Mouse (Mus musculus): Measurements from ENCODE around the gene Gja5. TPM values are rescaled to one million over a fixed set of nuclear protein-coding genes. Genes with fewer than 3 reads are reported as not detected.

Gene Gja5
- total RNA-seq, 1 experiment from 2014 or later, result not detected

GRCm38 (mm10) chr3:96982666-96983065, 78.2 kb downstream of the Gja5 start:
- ATAC-seq (replicated peaks in 1 of 2; ENCODE audit: insufficient read depth in 1 of 2, low FRiP score in 2 of 2, low TSS enrichment in 1 of 2, low read depth in 1 of 2, poor library complexity in 2 of 2, severe bottlenecking in 2 of 2), result no peak

GRCm38 (mm10) chr3:96992526-96992925, 88.0 kb downstream of the Gja5 start:
- ATAC-seq (replicated peaks in 1 of 2; ENCODE audit: insufficient read depth in 1 of 2, low FRiP score in 2 of 2, low TSS enrichment in 1 of 2, low read depth in 1 of 2, poor library complexity in 2 of 2, severe bottlenecking in 2 of 2), result no peak

- peak in 1 of 2 experiments; percentile 42; a peak in 1 of 4 replicates for ATAC-seq (replicated peaks in 1 of 2; ENCODE audit: insufficient read depth in 1 of 2, low FRiP score in 2 of 2, low TSS enrichment in 1 of 2, low read depth in 1 of 2, poor library complexity in 2 of 2, severe bottlenecking in 2 of 2)
Observed at GRCm38 (mm10) chr3:96997770-96998169, 93.3 kb downstream of the Gja5 start.

GRCm38 (mm10) chr3:97003111-97003510, 98.6 kb downstream of the Gja5 start:
- ATAC-seq (replicated peaks in 1 of 2; ENCODE audit: insufficient read depth in 1 of 2, low FRiP score in 2 of 2, low TSS enrichment in 1 of 2, low read depth in 1 of 2, poor library complexity in 2 of 2, severe bottlenecking in 2 of 2), result no peak

GRCm38 (mm10) chr3:97004509-97004908, 100.0 kb downstream of the Gja5 start:
- no peak; a peak in 2 of 4 replicates for ATAC-seq (replicated peaks in 1 of 2; ENCODE audit: insufficient read depth in 1 of 2, low FRiP score in 2 of 2, low TSS enrichment in 1 of 2, low read depth in 1 of 2, poor library complexity in 2 of 2, severe bottlenecking in 2 of 2)

- ATAC-seq (replicated peaks in 1 of 2; ENCODE audit: insufficient read depth in 1 of 2, low FRiP score in 2 of 2, low TSS enrichment in 1 of 2, low read depth in 1 of 2, poor library complexity in 2 of 2, severe bottlenecking in 2 of 2), result no peak
Observed at GRCm38 (mm10) chr3:97007010-97007448, 102.5 kb downstream of the Gja5 start.

- ATAC-seq (replicated peaks in 1 of 2; ENCODE audit: insufficient read depth in 1 of 2, low FRiP score in 2 of 2, low TSS enrichment in 1 of 2, low read depth in 1 of 2, poor library complexity in 2 of 2, severe bottlenecking in 2 of 2), result no peak
Observed at GRCm38 (mm10) chr3:97025226-97025625, 120.7 kb downstream of the Gja5 start.

- ATAC-seq (replicated peaks in 1 of 2; ENCODE audit: insufficient read depth in 1 of 2, low FRiP score in 2 of 2, low TSS enrichment in 1 of 2, low read depth in 1 of 2, poor library complexity in 2 of 2, severe bottlenecking in 2 of 2), result no peak
Observed at GRCm38 (mm10) chr3:97032053-97032496, 127.6 kb downstream of the Gja5 start.

- peak; percentile 78 to 86 for ATAC-seq (replicated peaks in 1 of 2; ENCODE audit: insufficient read depth in 1 of 2, low FRiP score in 2 of 2, low TSS enrichment in 1 of 2, low read depth in 1 of 2, poor library complexity in 2 of 2, severe bottlenecking in 2 of 2)
Observed at GRCm38 (mm10) chr3:97035558-97035957, 131.1 kb downstream of the Gja5 start.

GRCm38 (mm10) chr3:97037119-97037518, 132.6 kb downstream of the Gja5 start:
- ATAC-seq (replicated peaks in 1 of 2; ENCODE audit: insufficient read depth in 1 of 2, low FRiP score in 2 of 2, low TSS enrichment in 1 of 2, low read depth in 1 of 2, poor library complexity in 2 of 2, severe bottlenecking in 2 of 2), result no peak

GRCm38 (mm10) chr3:97039721-97040120, 135.2 kb downstream of the Gja5 start:
- ATAC-seq (replicated peaks in 1 of 2; ENCODE audit: insufficient read depth in 1 of 2, low FRiP score in 2 of 2, low TSS enrichment in 1 of 2, low read depth in 1 of 2, poor library complexity in 2 of 2, severe bottlenecking in 2 of 2), result no peak

- ATAC-seq (replicated peaks in 1 of 2; ENCODE audit: insufficient read depth in 1 of 2, low FRiP score in 2 of 2, low TSS enrichment in 1 of 2, low read depth in 1 of 2, poor library complexity in 2 of 2, severe bottlenecking in 2 of 2), result peak in 1 of 2 experiments; percentile 22; a peak in 1 of 4 replicates
Observed at GRCm38 (mm10) chr3:97044188-97044587, 139.7 kb downstream of the Gja5 start.

- ATAC-seq (replicated peaks in 1 of 2; ENCODE audit: insufficient read depth in 1 of 2, low FRiP score in 2 of 2, low TSS enrichment in 1 of 2, low read depth in 1 of 2, poor library complexity in 2 of 2, severe bottlenecking in 2 of 2), result no peak
Observed at GRCm38 (mm10) chr3:97047757-97048156, 143.3 kb downstream of the Gja5 start.

- ATAC-seq (replicated peaks in 1 of 2; ENCODE audit: insufficient read depth in 1 of 2, low FRiP score in 2 of 2, low TSS enrichment in 1 of 2, low read depth in 1 of 2, poor library complexity in 2 of 2, severe bottlenecking in 2 of 2), result no peak
Observed at GRCm38 (mm10) chr3:97048360-97048759, 143.9 kb downstream of the Gja5 start.

GRCm38 (mm10) chr3:97051264-97051744, 146.8 kb downstream of the Gja5 start:
- no peak for ATAC-seq (replicated peaks in 1 of 2; ENCODE audit: insufficient read depth in 1 of 2, low FRiP score in 2 of 2, low TSS enrichment in 1 of 2, low read depth in 1 of 2, poor library complexity in 2 of 2, severe bottlenecking in 2 of 2)

- ATAC-seq (replicated peaks in 1 of 2; ENCODE audit: insufficient read depth in 1 of 2, low FRiP score in 2 of 2, low TSS enrichment in 1 of 2, low read depth in 1 of 2, poor library complexity in 2 of 2, severe bottlenecking in 2 of 2), result no peak
Observed at GRCm38 (mm10) chr3:97052069-97052799, 147.7 kb downstream of the Gja5 start.

- no peak for ATAC-seq (replicated peaks in 1 of 2; ENCODE audit: insufficient read depth in 1 of 2, low FRiP score in 2 of 2, low TSS enrichment in 1 of 2, low read depth in 1 of 2, poor library complexity in 2 of 2, severe bottlenecking in 2 of 2)
Observed at GRCm38 (mm10) chr3:97058704-97059103, 154.2 kb downstream of the Gja5 start.

GRCm38 (mm10) chr3:97060119-97060518, 155.6 kb downstream of the Gja5 start:
- no peak for ATAC-seq (replicated peaks in 1 of 2; ENCODE audit: insufficient read depth in 1 of 2, low FRiP score in 2 of 2, low TSS enrichment in 1 of 2, low read depth in 1 of 2, poor library complexity in 2 of 2, severe bottlenecking in 2 of 2)

- no peak for ATAC-seq (replicated peaks in 1 of 2; ENCODE audit: insufficient read depth in 1 of 2, low FRiP score in 2 of 2, low TSS enrichment in 1 of 2, low read depth in 1 of 2, poor library complexity in 2 of 2, severe bottlenecking in 2 of 2)
Observed at GRCm38 (mm10) chr3:97062814-97063213, 158.3 kb downstream of the Gja5 start.
